Mouse (Mus musculus) NIH3T3 (cell line): ENCODE results near the gene 4932414N04Rik.
A peak's percentile ranks its signal among the peaks of the same experiment; 100 is the strongest.
"Not testable (repeated sequence)": the region's sequence is repeated elsewhere in the genome, so short reads cannot be mapped to it uniquely, and the experiment has no call there.

ENCODE experiments used
- DNase-seq: peaks from one replicate; pipeline ENCODE4 v3.0.0-alpha.2; 2012; ENCODE audit warnings: low read depth

4932414N04Rik gene

DNA sequence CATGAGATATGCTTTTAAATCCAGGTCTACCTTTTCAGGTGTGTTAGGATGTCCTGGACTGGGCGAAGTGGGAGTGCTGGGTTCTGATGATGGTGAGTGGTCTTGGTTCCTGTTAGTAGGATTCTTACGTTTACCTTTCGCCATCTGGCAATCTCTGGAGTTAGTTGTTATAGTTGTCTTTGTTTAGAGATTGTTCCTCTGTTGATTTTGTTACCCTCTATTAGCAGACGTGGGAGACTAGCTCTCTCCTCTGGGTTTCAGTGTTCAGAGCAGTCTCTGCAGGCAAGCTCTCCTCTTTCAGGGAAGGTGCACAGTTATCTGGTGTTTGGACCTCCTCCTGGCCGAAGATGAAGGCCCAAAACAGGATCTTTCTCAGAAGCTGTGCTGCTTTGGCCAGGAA is at the start of gene 4932414N04Rik:
Gene 4932414N04Rik (plus strand): TSS at position 301 of the 400 bp plus-strand sequence.
- DNase-seq: not testable (repeated sequence)

DNA sequence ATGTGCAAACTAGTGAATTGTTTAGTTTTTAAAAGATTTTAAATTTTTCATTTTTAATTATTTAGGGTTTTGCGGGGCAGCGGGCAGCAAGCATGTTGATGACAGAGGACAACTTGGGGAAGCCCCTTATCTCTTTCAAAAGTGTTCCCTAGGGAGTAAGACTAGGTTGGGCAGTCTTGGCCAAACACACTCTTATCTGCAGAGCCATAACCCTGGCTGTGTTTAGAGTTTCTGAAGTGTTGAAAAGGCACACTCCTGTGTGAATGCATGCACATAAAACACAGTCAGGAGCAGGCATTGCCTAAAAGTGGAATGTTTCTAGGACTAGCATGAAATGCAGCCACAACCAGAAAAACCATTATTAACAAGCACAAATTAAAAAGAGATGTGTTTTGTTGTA is 75.9 kb downstream of the 4932414N04Rik start:
- no peak for DNase-seq

DNA sequence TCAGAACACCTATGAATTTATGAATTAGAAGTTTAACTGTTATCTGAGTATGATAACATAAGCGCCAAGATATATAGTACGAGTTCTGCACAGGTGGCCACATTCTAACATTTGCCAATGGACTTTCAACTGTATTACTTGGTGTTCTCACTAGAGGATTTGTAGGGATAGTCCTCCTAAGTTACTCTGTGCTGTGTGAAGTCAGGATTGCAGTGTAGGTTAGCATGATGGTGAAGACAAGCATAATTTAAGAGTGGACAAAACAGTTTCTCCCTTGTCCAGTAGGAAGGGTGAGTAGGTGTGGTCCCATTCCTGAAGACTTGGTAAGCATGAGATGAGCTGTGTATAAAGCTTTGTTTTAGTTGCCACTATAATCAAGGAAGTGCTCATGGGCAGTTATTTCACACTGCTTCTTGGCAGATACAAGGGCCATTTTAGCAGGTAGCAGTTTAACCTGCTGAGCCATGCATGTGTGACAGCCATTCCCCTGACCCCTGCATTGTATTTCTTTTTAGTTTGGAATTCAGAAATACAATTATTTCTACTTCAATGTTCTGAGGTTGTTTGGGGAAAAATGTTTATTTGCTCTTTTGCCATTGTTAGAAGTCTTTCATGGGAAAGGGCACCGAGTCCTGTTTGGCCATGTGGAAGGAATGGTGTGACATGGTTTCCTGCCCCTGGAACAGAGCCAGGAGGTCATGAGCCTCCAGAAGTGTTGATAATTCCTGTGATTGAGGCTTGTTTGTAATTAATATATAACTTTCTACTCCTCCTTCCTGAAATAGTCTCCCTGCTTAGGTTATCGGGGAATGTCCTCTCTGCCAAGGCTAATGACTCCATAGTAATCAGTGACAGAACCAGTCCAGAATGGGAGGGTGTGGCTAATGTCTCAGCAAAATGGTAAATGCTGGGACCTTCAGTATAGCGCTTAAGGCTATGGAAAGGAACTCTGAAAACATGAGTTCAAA is 83.8 kb downstream of the 4932414N04Rik start:
- no peak for DNase-seq

DNA sequence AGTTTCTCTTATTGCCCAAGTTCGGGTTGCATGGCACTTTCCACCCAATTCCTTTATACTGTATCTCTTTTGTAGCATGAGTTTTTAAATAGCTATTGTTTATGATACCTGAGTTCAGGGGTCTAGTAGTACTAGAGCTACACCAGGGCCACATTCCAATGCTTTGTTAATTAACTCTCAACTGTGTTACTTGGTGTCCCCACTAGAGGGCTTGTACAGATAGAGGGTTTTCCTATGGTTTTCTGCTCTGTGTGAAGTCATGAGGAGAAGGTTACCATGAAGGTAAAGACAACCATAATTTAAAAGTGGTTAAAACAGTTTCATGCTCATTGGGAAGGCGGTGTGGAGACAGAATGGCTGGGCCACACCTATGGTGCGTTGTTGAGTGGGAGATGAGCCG is 88.3 kb downstream of the 4932414N04Rik start:
- peak; percentile 55 for DNase-seq

DNA sequence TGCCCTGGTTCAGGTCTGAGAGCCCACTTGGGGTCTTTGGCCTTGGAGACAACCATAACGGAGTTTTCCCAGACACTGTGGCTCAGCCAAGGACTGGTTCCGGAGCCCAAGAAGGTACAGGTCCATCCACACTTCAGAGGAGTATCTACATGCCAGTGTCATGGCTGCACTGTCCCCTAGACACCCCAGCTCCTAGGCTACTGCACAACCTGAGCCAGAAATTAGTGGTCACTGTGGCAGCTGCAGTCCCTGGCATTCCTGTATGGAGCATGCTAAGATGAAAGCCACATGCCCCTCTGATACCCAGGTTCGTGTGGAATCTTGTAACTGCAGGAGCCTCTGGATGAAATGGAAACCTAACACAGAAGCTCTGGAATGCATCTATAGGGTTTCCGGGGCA is 99.9 kb downstream of the 4932414N04Rik start:
- DNase-seq: no peak

DNA sequence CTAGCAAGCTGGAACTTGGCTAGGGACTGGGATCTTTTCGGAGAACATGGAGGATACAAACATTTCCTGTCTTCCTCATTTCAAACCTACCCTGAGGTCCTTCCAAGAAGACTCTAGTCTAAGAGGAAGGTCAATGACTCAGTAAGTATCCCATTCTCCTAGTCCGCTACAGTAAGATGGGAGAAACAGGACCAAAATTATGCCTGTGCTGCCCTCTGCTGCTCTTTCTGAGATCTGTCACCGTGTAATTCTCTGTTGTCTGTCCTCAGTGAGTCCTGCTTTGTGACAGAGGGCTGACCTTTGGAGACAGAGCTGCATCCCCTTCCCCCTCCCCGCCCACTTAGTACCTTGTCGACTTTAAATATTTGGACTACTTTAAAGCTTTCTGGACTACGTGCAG is 100.5 kb downstream of the 4932414N04Rik start:
- DNase-seq: peak; percentile 56

DNA sequence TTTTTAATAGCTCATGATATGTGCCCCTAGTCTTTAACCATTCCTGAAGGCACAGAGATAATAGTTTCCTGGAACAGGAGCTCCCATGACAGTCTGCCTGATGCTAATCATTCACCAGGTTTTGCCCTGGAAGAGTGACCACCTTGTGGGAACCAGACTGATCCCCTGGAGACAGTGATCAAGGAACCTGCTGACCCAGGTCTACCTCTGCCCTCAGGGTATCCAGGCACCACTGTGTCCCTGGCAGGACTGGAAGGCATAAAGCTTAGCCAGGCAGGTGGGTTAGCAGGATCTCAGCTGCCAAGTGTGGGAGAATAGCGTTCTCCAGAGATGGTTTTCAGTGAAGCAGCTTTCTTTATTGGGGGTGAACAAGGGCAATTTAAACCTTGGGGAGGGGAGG is 109.1 kb downstream of the 4932414N04Rik start:
- DNase-seq: no peak

DNA sequence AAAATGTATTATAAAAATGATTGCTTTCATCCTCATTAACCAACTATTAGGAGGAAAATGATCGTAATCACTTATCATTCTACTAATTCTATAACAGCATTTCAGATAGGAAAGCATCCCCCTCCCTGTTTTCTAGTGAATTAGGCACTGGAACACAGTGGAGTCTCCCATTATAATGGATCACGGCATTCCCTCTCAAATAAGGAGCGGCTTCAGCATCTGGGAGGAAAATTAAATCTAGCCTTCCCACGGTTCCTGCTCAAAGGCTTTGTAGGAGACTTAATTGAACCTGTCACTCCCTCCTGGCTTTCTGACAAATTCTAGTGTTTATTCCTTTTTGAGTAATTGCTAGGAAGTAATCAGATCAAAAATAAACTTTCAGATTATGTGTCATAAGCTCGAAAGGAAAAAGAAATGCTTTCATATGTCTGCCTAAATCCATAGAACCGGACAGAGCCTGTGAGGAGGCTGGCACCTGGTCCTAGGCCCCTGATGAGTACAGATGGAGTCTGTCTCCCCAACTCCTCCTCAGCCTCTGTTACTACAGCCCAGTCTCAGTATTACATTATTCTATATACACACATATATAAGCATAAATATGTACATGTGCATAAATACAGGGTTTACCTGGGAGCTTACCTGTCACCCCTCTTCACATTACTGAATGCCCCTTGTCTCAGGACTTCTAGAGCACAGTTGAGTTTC is 111.1 kb downstream of the 4932414N04Rik start:
- no peak for DNase-seq

DNA sequence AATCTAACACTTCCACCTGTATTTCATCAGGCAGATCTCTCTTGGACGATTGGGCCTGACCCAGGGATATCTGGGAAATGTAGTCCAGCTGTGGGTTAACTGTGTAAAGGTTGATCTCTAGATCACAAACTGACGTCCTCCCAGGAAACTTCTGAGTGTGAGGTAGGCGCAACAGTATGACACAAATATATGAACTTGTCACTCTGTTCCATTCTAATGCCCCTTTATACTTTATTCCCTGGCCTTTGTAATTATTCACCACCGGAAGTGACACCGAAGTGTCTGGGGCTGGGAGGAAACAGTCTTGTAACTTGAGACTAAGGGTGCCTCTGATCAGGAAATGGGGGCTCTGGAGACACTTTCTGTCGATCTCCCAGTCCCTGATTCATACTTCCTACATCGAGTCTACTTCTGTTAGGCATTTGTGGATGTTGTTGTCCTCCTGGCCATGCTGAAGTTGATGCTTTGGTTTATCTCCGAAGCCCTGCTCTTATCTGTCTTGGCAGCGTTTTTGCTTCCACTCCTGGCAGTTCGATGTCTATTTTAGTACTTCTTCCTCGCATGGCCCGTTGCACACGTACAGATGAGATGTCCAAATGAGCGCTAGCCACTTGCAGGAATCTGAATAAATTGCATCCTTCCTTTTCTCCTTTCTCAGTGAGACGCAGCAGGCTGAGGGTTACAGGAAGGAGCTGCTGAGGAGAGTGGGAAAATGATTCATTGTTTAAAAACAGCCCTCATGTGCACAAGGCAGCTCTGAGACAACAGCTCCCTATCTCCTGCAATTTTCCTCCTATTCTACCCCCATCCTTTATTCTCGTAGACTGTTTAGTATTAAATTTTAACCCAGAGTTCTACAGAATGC is 126.2 kb downstream of the 4932414N04Rik start:
- DNase-seq: no peak

DNA sequence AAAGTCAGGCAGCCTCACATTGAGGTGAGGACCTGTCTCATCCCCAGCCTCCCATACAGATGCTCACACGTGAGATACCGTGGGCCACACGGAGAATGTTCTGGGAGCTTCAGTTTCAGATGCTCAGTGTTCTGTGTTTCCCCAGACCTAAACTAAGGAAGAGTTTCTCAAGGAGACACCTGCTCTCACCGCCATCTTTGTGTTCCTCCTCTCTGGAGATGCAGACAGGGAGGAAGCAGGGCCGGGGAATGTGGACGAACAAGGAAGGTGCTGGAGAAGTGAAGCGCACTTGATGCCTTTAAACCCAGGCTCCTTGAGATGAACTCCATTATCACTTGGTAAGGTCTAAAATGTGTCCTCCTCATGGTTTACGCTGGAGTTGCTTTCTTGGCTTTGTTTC is 127.4 kb downstream of the 4932414N04Rik start:
- DNase-seq: not testable (repeated sequence)

DNA sequence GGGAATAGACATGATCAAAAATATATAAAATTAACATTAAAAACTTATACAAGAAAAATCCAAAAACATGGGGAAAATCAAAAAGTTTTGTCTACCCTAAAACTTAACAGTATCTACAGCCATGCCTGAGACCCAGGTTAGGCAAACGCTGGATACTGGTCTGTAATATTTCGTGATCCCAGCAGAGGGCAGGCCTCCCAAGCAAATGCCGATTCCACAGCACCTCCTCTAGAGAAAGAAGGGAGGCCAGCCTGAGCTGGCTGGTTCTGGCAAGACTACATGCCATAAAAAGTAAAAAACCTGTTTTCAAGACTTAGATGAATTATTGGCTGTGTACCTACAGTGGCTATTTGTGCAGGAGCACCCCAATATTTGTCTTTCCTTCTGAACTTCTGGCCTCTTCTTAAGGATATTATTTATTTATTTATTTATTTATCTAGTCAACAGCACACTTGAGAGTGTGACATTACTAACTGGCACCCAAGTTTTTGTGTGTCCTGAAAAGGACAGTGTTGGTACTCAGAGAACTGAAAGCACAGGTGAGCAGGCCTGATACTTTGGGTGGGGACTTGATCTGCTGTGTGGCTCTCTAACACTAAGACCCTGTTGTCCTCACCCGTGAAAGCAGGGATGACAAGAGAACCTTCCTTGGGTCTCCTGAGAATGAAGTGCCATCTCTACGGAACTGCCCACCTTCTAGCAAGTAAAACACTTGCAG is 128.6 kb downstream of the 4932414N04Rik start:
- peak; percentile 90 for DNase-seq

DNA sequence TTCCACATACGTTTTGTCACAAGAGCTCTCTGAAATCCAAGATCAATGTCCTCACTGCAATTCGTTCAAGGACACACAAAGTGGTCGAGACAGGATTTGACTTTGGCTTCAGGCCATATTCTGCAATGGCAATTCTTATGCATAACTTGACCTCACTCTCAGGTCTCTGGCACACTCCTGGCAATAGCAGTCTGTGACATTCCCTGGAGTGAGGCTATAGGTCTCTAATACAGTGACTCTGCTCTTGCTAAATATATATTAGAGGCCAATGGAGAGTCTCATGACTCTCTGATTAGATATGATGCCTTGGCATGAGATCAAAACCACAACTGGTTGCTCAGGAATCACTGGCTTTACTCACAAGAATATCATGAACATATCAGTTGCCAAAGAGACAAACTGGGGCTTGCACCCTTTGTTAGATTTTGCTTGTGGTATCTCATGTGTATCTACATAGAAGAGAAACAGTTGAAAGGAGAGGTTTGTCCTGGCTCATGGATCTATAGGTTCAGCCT is 130.9 kb downstream of the 4932414N04Rik start:
- DNase-seq: peak; percentile 82

DNA sequence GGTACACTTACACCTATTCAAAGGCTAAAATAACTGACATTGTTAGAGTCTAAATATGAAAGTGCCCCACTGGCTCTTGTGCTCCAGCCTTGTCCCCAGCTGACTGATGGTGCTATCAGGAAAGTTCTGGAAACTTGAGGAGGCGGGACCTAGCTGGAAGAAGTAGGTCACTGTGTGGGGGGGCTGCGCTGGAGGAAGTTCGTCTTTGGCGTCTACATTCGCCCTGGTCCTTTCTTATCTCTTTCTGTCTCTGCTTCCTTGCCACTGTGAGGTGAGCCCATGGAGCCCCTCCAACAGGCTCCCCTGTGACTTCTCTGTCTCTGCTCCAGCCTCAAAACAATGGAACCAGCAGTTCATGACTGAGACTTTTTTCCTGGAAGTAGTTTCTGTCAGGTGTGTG is 136.0 kb downstream of the 4932414N04Rik start:
- no peak for DNase-seq

DNA sequence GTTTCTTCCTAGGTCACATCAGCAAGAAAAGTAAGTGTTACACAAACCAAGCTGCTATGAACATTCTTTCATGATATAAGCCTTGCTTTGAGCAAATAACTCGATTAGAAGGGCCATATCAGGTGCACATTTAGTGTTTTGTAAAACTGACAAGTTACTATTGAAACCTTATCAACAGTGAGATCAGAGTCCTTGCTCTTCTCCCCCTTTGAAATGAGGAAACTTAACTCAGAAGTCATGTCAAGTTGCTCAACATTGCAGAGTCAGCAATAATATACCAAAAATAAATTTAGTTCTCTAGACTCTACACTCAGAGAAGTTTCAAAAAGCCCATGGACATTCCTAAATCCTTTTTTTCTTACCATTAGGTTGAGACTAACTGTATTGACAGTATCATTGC is 137.2 kb downstream of the 4932414N04Rik start:
- DNase-seq: no peak

DNA sequence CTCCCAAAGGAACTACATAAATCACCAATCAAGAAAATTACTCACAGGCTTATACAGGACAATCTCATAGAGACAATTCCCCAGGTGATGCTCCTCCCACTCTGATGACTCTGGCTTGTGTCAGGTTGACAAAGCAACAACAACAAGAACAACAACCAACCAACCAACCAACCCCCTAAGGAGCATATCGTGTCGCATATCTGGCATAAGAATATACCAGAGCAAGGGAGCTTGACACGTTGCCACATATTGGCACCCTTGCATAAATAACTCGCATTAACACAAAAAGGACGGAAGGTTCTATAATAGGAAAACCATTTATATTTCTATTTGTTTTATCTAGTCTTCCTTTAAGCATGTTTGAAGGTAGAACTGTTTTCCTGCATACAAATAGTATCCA is 137.9 kb downstream of the 4932414N04Rik start:
- DNase-seq: no peak

DNA sequence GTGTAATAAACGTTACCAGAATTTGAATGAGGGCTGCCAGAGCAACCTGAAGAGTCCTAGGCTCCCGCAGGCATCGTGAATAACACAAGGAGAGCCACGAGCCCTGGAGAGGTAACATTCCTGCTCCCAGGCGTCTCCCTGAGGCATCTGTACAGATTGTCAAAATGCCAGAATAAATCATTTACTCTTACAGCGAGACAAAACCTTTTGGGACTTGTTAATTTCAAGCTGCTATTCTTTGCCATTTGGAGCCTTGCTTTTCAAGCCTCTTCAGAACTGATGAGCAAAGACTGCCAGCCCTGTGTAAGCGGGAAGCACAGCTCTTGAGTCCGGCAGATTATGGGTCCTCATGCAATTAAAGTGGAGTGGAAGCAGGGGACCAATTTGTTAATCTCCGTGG is 138.3 kb downstream of the 4932414N04Rik start:
- DNase-seq: no peak

DNA sequence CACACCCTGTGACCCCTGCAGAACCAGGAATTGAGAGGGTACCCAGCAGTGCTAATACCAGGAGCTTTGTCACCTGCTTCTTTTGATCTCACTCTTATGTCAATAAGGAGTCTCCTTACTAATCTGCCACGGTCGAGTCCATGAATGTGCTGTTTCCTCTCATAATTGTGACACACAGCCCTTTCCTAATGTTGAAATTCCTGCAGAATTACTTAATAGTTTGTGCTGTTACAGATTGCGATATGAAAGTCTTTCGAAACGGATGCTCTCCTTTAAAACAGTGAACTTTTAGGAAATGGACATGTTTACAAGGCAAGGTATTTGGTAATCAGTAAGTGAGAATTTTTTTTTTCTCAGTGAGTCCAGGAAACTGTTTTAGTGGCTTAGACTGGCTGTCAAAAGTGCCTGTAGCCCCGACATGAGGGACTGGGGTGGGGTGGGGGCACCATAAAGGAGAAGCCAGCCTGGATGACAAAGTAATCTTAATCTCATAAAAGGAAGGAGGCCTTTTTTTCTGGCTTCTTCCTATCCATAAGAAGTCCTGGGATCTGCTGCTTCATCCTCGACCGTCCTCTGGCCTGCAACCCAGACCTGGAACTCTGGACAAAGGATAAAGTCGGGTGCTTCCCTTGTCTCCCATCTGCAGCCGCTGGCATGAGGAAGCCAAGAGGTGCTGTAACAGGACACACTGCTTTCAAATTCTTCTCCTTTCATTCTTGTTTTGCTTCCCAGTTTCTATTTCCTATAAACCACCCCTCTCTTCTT is 139.9 kb downstream of the 4932414N04Rik start:
- peak; percentile 69 for DNase-seq

DNA sequence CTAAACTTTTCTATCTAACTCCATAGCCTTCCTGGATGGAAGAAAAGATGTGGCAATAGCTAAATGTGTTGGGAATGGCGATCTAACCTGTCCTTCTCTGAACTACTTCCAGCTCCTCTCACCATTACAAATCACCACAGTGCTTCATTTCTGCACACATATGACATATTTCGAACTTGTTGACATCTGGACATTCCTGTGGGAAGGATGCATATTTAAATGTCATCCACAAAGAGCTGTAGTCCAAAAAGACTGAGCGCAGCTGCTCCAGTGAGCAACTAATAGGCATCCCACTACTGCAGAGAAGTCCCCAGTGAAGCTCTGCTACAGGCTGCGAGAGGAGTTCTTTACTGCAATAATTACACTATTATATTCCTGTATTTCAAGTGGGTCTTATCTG is 140.8 kb downstream of the 4932414N04Rik start:
- DNase-seq: no peak
